Mouse (Mus musculus): Measurements from ENCODE around the gene Dirc2. TPM values are rescaled to one million over a fixed set of nuclear protein-coding genes. Genes with fewer than 3 reads are reported as not detected.

Gene Dirc2
- total RNA-seq, 2 experiments from 2014 or later: 29.2 to 35.4 TPM

GRCm38 (mm10) chr16:35738096-35738767, 30.9 kb downstream of the Dirc2 start:
- DNase-seq: no peak

GRCm38 (mm10) chr16:35734038-35734437, 35.1 kb downstream of the Dirc2 start:
- DNase-seq: peak; percentile 80

- no peak for DNase-seq
These were observed 37.1 kb downstream of the Dirc2 start for GRCm38 (mm10) chr16:35732096-35732495.

- no peak for DNase-seq
These were observed 39.9 kb downstream of the Dirc2 start for GRCm38 (mm10) chr16:35729151-35729738.

GRCm38 (mm10) chr16:35726601-35727000, 42.6 kb downstream of the Dirc2 start:
- no peak for DNase-seq

- no peak for DNase-seq
These were observed 44.6 kb downstream of the Dirc2 start for GRCm38 (mm10) chr16:35724561-35724960.

- DNase-seq: no peak
These were observed 51.4 kb downstream of the Dirc2 start for GRCm38 (mm10) chr16:35717761-35718160.

GRCm38 (mm10) chr16:35716257-35716656, 52.9 kb downstream of the Dirc2 start:
- DNase-seq: no peak

GRCm38 (mm10) chr16:35715771-35716170, 53.4 kb downstream of the Dirc2 start:
- no peak for DNase-seq

- DNase-seq: no peak
These were observed 53.8 kb downstream of the Dirc2 start for GRCm38 (mm10) chr16:35715350-35715749.

GRCm38 (mm10) chr16:35714689-35715088, 54.5 kb downstream of the Dirc2 start:
- DNase-seq: no peak

GRCm38 (mm10) chr16:35713606-35714005, 55.5 kb downstream of the Dirc2 start:
- peak; percentile 53 for DNase-seq

GRCm38 (mm10) chr16:35711004-35711403, 58.2 kb downstream of the Dirc2 start:
- no peak for DNase-seq

- no peak for DNase-seq
These were observed 62.2 kb downstream of the Dirc2 start for GRCm38 (mm10) chr16:35707004-35707403.

GRCm38 (mm10) chr16:35704796-35705195, 64.4 kb downstream of the Dirc2 start:
- DNase-seq: no peak

- DNase-seq: no peak
These were observed 65.1 kb downstream of the Dirc2 start for GRCm38 (mm10) chr16:35703763-35704679.

- DNase-seq: no peak
These were observed 67.3 kb downstream of the Dirc2 start for GRCm38 (mm10) chr16:35701823-35702222.

- DNase-seq: no peak
These were observed 73.1 kb downstream of the Dirc2 start for GRCm38 (mm10) chr16:35696103-35696502.

- no peak for DNase-seq
These were observed 74.8 kb downstream of the Dirc2 start for GRCm38 (mm10) chr16:35694250-35694846.

- no peak for DNase-seq
These were observed 77.5 kb downstream of the Dirc2 start for GRCm38 (mm10) chr16:35691606-35692005.

GRCm38 (mm10) chr16:35686491-35686890, 82.7 kb downstream of the Dirc2 start:
- no peak for DNase-seq

- DNase-seq: no peak
These were observed 84.1 kb downstream of the Dirc2 start for GRCm38 (mm10) chr16:35685027-35685426.
